In the genomic region with DNA sequence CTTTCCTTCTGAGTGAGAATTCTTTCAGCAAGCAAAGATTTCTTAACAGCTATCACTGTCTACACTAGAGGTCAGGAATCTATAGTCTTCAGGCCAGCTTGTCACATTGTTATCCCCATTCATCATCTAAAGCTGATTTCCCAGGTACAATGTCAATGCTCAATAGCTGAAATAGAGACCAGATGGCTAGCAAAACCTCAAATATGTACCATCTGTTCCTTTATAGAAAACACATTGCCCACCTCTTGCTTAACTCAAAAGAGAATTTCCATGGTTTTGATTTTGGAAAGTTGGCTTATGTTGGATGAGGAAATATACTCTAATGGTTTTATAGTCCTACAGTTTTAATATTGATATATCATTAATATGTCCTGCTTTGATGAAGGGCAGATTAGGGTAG, we compare ENCODE assay signal across 22 mouse cellular contexts. TPM values are rescaled to one million over a fixed set of nuclear protein-coding genes. Genes with fewer than 3 reads are reported as not detected.
"Had no signal": no experiment of that assay in that cellular context is flagged by ENCODE, and none has a peak within 500 bp of the region (broad histone marks: within the 10 kb centered on the region; RNA-seq: fewer than 3 reads in every experiment).

No protein-coding gene starts in this region.

- DNase-seq: kidney, adult 9 months; kidney, postnatal 14 days; kidney, postnatal 4 days; liver; lung, adult 18-20 months; lung, postnatal 10 days; lung, postnatal 36 days; retina, postnatal 1 day; right cerebral cortex, postnatal 25 days; spleen, adult 18-20 months; thymus, postnatal 25 days had no signal

- H3K27ac ChIP-seq: limb, embryonic 12.5 days; liver, embryonic 12.5 days; liver, embryonic 15.5 days; lung, embryonic 15.5 days; midbrain, embryonic 10.5 days; midbrain, embryonic 13.5 days; neural tube, embryonic 13.5 days; stomach, embryonic 15.5 days had no signal

- H3K4me3 ChIP-seq: limb, embryonic 12.5 days; liver, embryonic 12.5 days; liver, embryonic 15.5 days; lung, embryonic 15.5 days; megakaryocyte, embryonic 14.5 days; midbrain, embryonic 10.5 days; midbrain, embryonic 13.5 days; myocyte; neural tube, embryonic 13.5 days; stomach, embryonic 15.5 days had no signal

RNA-seq across cellular contexts. Expression of a gene that starts 45.9 kb away (rescaled TPM):
- total RNA-seq: monocyte, adult 5-6 weeks had no signal
